Mouse (Mus musculus): ENCODE measurements at regions not wholly inside any gene's neighbourhood (a gene's known extent, or its start where the extent isn't known, plus 50 kb on each side); places are given as distances from the start of the nearest gene placed in this dataset.

DNA sequence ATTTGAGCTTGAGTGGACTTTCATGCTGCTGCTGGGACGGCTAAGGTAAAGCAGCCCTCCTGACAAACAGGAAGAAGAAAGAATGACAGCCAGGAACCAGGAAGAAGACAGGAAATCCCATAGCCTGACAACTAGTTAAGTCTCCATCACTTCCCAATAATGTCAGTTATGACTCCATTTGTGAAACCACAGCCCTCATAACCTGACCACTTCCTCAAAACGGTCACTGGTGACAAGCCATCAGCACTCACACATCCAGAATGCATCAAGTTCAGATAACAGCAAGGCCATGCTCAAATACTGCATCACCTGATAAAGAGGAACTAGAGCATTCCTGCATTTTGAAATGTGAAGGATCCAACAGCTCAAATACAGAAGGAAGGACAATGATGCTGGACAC, 288.3 kb downstream of the Zfp706 start:
- no peaks in the 10 kb centered on the region for H3K9me3 ChIP-seq (replicated peaks)
- H3K27me3 ChIP-seq: peaks cover 7% of the 10 kb centered on the region; the same call in 1 of the 2 replicates
- WGBS (ENCODE audit: insufficient replicate concordance): 18% methylated on average over 2 of the region's 2 CpGs
- no peak overlapping the region for H3K4me2 ChIP-seq
- no peaks in the 10 kb centered on the region for H3K36me3 ChIP-seq (replicated peaks)
- no peak overlapping the region for H3K27ac ChIP-seq (replicated peaks)
- H3K9ac ChIP-seq: no peak overlapping the region
- H3K4me1 ChIP-seq (replicated peaks): peaks cover 27% of the 10 kb centered on the region
- no peak for ATAC-seq (ENCODE audit: insufficient read depth)
- H3K4me3 ChIP-seq (replicated peaks): no peak overlapping the region

DNA sequence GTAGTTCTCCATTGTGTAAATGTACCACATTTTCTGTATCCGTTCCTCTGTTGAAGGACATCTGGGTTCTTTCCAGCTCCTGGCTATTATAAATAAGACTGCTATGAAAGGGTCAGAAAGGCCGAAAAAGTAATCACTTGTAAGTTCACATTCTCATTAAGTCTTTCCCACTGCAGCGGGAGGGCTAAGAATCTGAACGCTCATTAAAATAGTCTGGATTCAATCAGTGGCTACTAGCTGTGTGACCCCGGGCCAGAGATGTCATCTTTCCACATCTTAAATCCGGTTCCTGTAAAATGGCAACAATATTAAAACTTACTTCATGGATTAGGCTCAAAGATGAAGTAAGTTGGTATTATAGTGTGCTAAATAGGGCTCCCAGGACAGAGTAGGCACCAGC, 289.7 kb downstream of the Zfp706 start:
- no peak overlapping the region for H3K27ac ChIP-seq (replicated peaks)
- no peak overlapping the region for H3K4me3 ChIP-seq (replicated peaks)
- peaks cover 27% of the 10 kb centered on the region for H3K4me1 ChIP-seq (replicated peaks)
- 78% methylated on average over 6 of the region's 6 CpGs for WGBS (ENCODE audit: insufficient replicate concordance)
- no peaks in the 10 kb centered on the region for H3K27me3 ChIP-seq
- H3K9me3 ChIP-seq (replicated peaks): no peaks in the 10 kb centered on the region
- ATAC-seq (ENCODE audit: insufficient read depth): no peak
- no peak overlapping the region for H3K4me2 ChIP-seq
- H3K9ac ChIP-seq: no peak overlapping the region
- no peaks in the 10 kb centered on the region for H3K36me3 ChIP-seq (replicated peaks)

GRCm38 (mm10) chr15:36716686-36717038, 290.9 kb downstream of the Zfp706 start:
- Histone ChIP-seq H3K27ac (replicated peaks) (peak overlapping the region; percentile 16; the same call in 1 of the 2 replicates), H3K9ac (peak overlapping the region; percentile 25; the same call in 1 of the 2 replicates), H3K4me2 (peak overlapping the region; percentile 58; the same call in 1 of the 2 replicates), H3K9me3 (replicated peaks) (no peaks in the 10 kb centered on the region), H3K4me3 (replicated peaks) (0 out of 2 replicates have a peak overlapping the region, but pooled peaks have one; percentile 47), H3K27me3 (no peaks in the 10 kb centered on the region), H3K4me1 (replicated peaks) (peaks cover 20% of the 10 kb centered on the region), H3K36me3 (replicated peaks) (no peaks in the 10 kb centered on the region)
- ATAC-seq (ENCODE audit: insufficient read depth): no peak

GRCm38 (mm10) chr15:36715745-36716685, 291.6 kb downstream of the Zfp706 start:
- Histone ChIP-seq H3K9me3 (replicated peaks) (no peaks in the 10 kb centered on the region), H3K27me3 (no peaks in the 10 kb centered on the region), H3K4me1 (replicated peaks) (peaks cover 20% of the 10 kb centered on the region), H3K4me2 (peak overlapping the region; percentile 58), H3K36me3 (replicated peaks) (no peaks in the 10 kb centered on the region), H3K4me3 (replicated peaks) (peak overlapping the region; percentile 47), H3K9ac (peak overlapping the region; percentile 25), H3K27ac (replicated peaks) (peak overlapping the region; percentile 16)
- WGBS (ENCODE audit: insufficient replicate concordance): 7% methylated on average over 26 of the region's 26 CpGs
- peak; percentile 60 for ATAC-seq (ENCODE audit: insufficient read depth)

- H3K4me3 ChIP-seq (replicated peaks): no peak overlapping the region
- H3K36me3 ChIP-seq (replicated peaks): no peaks in the 10 kb centered on the region
- H3K27ac ChIP-seq (replicated peaks): no peak overlapping the region
- H3K4me2 ChIP-seq: no peak overlapping the region
- H3K9me3 ChIP-seq (replicated peaks): no peaks in the 10 kb centered on the region
- H3K27me3 ChIP-seq: no peaks in the 10 kb centered on the region
- no peak overlapping the region for H3K9ac ChIP-seq
- ATAC-seq (ENCODE audit: insufficient read depth): no peak
- 87% methylated on average over 6 of the region's 6 CpGs for WGBS (ENCODE audit: insufficient replicate concordance)
- peaks cover 20% of the 10 kb centered on the region for H3K4me1 ChIP-seq (replicated peaks)
These were observed 292.4 kb downstream of the Zfp706 start for GRCm38 (mm10) chr15:36715159-36715558.

- no peak overlapping the region for H3K9ac ChIP-seq
- no peaks in the 10 kb centered on the region for H3K27me3 ChIP-seq
- no peak overlapping the region for H3K27ac ChIP-seq (replicated peaks)
- no peak overlapping the region for H3K4me2 ChIP-seq
- 0 out of 2 replicates have a peak, but pooled peaks have one; percentile 11 for ATAC-seq (ENCODE audit: insufficient read depth)
- peaks cover 12% of the 10 kb centered on the region; the same call in 1 of the 2 replicates for H3K4me1 ChIP-seq (replicated peaks)
- no peak overlapping the region for H3K4me3 ChIP-seq (replicated peaks)
- 25% methylated on average over 3 of the region's 3 CpGs for WGBS (ENCODE audit: insufficient replicate concordance)
- no peaks in the 10 kb centered on the region for H3K9me3 ChIP-seq (replicated peaks)
- no peaks in the 10 kb centered on the region for H3K36me3 ChIP-seq (replicated peaks)
These were observed 297.8 kb downstream of the Zfp706 start for GRCm38 (mm10) chr15:36709788-36710187.

- no peak overlapping the region for H3K4me2 ChIP-seq
- peak; percentile 63 for ATAC-seq (ENCODE audit: insufficient read depth)
- peaks cover 12% of the 10 kb centered on the region; the same call in 1 of the 2 replicates for H3K4me1 ChIP-seq (replicated peaks)
- no peak overlapping the region for H3K4me3 ChIP-seq (replicated peaks)
- 7% methylated on average over 3 of the region's 3 CpGs for WGBS (ENCODE audit: insufficient replicate concordance)
- no peaks in the 10 kb centered on the region for H3K36me3 ChIP-seq (replicated peaks)
- no peaks in the 10 kb centered on the region for H3K9me3 ChIP-seq (replicated peaks)
- H3K27me3 ChIP-seq: no peaks in the 10 kb centered on the region
- no peak overlapping the region for H3K9ac ChIP-seq
- no peak overlapping the region for H3K27ac ChIP-seq (replicated peaks)
These were observed 299.1 kb downstream of the Zfp706 start for GRCm38 (mm10) chr15:36708471-36708870.

- Histone ChIP-seq H3K27me3 (no peaks in the 10 kb centered on the region), H3K36me3 (replicated peaks) (no peaks in the 10 kb centered on the region), H3K4me1 (replicated peaks) (peaks cover 15% of the 10 kb centered on the region; the same call in 1 of the 2 replicates), H3K4me2 (no peak overlapping the region), H3K9ac (no peak overlapping the region), H3K27ac (replicated peaks) (no peak overlapping the region), H3K9me3 (replicated peaks) (no peaks in the 10 kb centered on the region), H3K4me3 (replicated peaks) (no peak overlapping the region)
- 41% methylated on average over 4 of the region's 4 CpGs for WGBS (ENCODE audit: insufficient replicate concordance)
- ATAC-seq (ENCODE audit: insufficient read depth): peak; percentile 35; the same call in 1 of the 2 replicates
These were observed 301.6 kb downstream of the Zfp706 start for GRCm38 (mm10) chr15:36705990-36706389.

GRCm38 (mm10) chr15:36705391-36705790, 302.2 kb downstream of the Zfp706 start:
- H3K27ac ChIP-seq (replicated peaks): no peak overlapping the region

GRCm38 (mm10) chr15:36701846-36702245, 305.7 kb downstream of the Zfp706 start:
- H3K4me3 ChIP-seq (replicated peaks): no peak overlapping the region
- H3K9me3 ChIP-seq (replicated peaks): no peaks in the 10 kb centered on the region
- no peaks in the 10 kb centered on the region for H3K36me3 ChIP-seq (replicated peaks)
- H3K27ac ChIP-seq (replicated peaks): no peak overlapping the region
- H3K4me2 ChIP-seq: no peak overlapping the region
- no peak for ATAC-seq (ENCODE audit: insufficient read depth)
- peaks cover 10% of the 10 kb centered on the region for H3K27me3 ChIP-seq
- no peak overlapping the region for H3K9ac ChIP-seq
- 0 out of 2 replicates have a peak, but pooled peaks cover 6% of the 10 kb centered on the region for H3K4me1 ChIP-seq (replicated peaks)
- WGBS (ENCODE audit: insufficient replicate concordance): 44% methylated on average over 8 of the region's 8 CpGs

More at GRCm38 (mm10) chr15:36705391-36705790, 302.2 kb downstream of the Zfp706 start:
- WGBS (ENCODE audit: insufficient replicate concordance): 27% methylated on average over 2 of the region's 2 CpGs
- no peak overlapping the region for H3K9ac ChIP-seq
- no peak overlapping the region for H3K4me3 ChIP-seq (replicated peaks)
- no peaks in the 10 kb centered on the region for H3K9me3 ChIP-seq (replicated peaks)
- no peak overlapping the region for H3K4me2 ChIP-seq
- no peaks in the 10 kb centered on the region for H3K36me3 ChIP-seq (replicated peaks)
- no peaks in the 10 kb centered on the region; the same call in none of the 2 replicates for H3K27me3 ChIP-seq
- ATAC-seq (ENCODE audit: insufficient read depth): no peak
- H3K4me1 ChIP-seq (replicated peaks): peaks cover 15% of the 10 kb centered on the region; the same call in 1 of the 2 replicates

- H3K36me3 ChIP-seq (replicated peaks): no peaks in the 10 kb centered on the region
- peaks cover 9% of the 10 kb centered on the region for H3K4me1 ChIP-seq (replicated peaks)
- no peaks in the 10 kb centered on the region for H3K9me3 ChIP-seq (replicated peaks)
- H3K27me3 ChIP-seq: peaks cover 10% of the 10 kb centered on the region
- H3K4me2 ChIP-seq: no peak overlapping the region
- no peak overlapping the region for H3K27ac ChIP-seq (replicated peaks)
- 70% methylated on average over 5 of the region's 5 CpGs for WGBS (ENCODE audit: insufficient replicate concordance)
- no peak overlapping the region for H3K9ac ChIP-seq
- ATAC-seq (ENCODE audit: insufficient read depth): no peak
- H3K4me3 ChIP-seq (replicated peaks): no peak overlapping the region
These were observed 307.4 kb downstream of the Zfp706 start for GRCm38 (mm10) chr15:36700196-36700595.
